Mouse (Mus musculus): ENCODE results near the gene Cops7a.

- TF ChIP-seq CTCF (IDR thresholded peaks at IDR 0.05; ENCODE audit: low read depth) (no peak), EP300 (IDR thresholded peaks at IDR 0.05; ENCODE audit: low read depth) (peak; percentile 23; the same call in 1 of the 2 replicates)
Measured at GRCm38 (mm10) chr6:125009181-125010073, 44.1 kb upstream of the Cops7a start.
